Mouse (Mus musculus) heart, embryonic 12.5 days (tissue): Measurements from ENCODE around the gene Foxp2. TPM values are rescaled to one million over a fixed set of nuclear protein-coding genes. Genes with fewer than 3 reads are reported as not detected.
A peak's percentile ranks its signal among the peaks of the same experiment; 100 is the strongest.

ENCODE experiments used
- ATAC-seq: fragments of 200-750 bp; cut with Nextera tagmentation; 2 replicates; pipeline ENCODE4 v1.8.0; 2017; ENCODE audit warnings: moderate TSS enrichment, moderate library complexity; ENCODE audit not compliant: insufficient number of reproducible peaks, low FRiP score
- H3K27ac ChIP-seq: fragments of 300-500 bp; sonication (generic); 2 replicates; pipeline ENCODE4 v1.5.1; 2016; ENCODE audit warnings: mild to moderate bottlenecking, moderate library complexity; ENCODE audit not compliant: poor library complexity, severe bottlenecking
- H3K27me3 ChIP-seq: fragments of 300-500 bp; sonication (generic); replicated peaks from 2 replicates; pipeline ENCODE4 v1.6.1; 2016; ENCODE audit warnings: mild to moderate bottlenecking, moderate library complexity
- H3K36me3 ChIP-seq: fragments of 300-500 bp; sonication (generic); 2 replicates; pipeline ENCODE4 v1.6.1; 2016; ENCODE audit warnings: mild to moderate bottlenecking, moderate library complexity
- H3K4me1 ChIP-seq: fragments of 300-500 bp; sonication (generic); replicated peaks from 2 replicates; pipeline ENCODE4 v1.6.1; 2016; ENCODE audit warnings: mild to moderate bottlenecking
- H3K4me2 ChIP-seq: fragments of 300-500 bp; sonication (generic); 2 replicates; pipeline ENCODE4 v1.6.1; 2016; ENCODE audit warnings: mild to moderate bottlenecking, moderate library complexity
- H3K4me3 ChIP-seq: fragments of 300-500 bp; sonication (generic); 2 replicates; pipeline ENCODE4 v1.5.1; 2016; ENCODE audit warnings: mild to moderate bottlenecking
- H3K9ac ChIP-seq: fragments of 300-500 bp; sonication (generic); 2 replicates; pipeline ENCODE4 v1.6.1; 2016; ENCODE audit warnings: mild to moderate bottlenecking, moderate library complexity
- H3K9me3 ChIP-seq: fragments of 300-500 bp; sonication (generic); replicated peaks from 2 replicates; pipeline ENCODE4 v1.6.1; 2016; ENCODE audit warnings: mild to moderate bottlenecking, moderate library complexity
- WGBS: fragments of 180-500 bp; shearing (Covaris S2); methylation state at CpG from one replicate; pipeline ENCODE4 v1.1.7; 2016; 5-methylcytosine and 5-hydroxymethylcytosine counted together
- polyA plus RNA-seq: library from polyadenylated mRNA; unstranded; fragments of >200 nt; fragmentation: Nextera tagmentation; extraction: Ambion mirVana; gene quantifications from 2 replicates; pipeline ENCODE4 v1.2.1, GENCODE M21; 2016

Foxp2 gene
- polyA plus RNA-seq, 1 experiment from 2014 or later, result 14.5 TPM

- ATAC-seq, result no peak
- Histone ChIP-seq H3K36me3 (no peaks in the 10 kb centered on the region), H3K4me2 (no peak overlapping the region), H3K27me3 (no peaks in the 10 kb centered on the region), H3K27ac (no peak overlapping the region), H3K4me1 (no peaks in the 10 kb centered on the region), H3K9ac (no peak overlapping the region), H3K9me3 (no peaks in the 10 kb centered on the region), H3K4me3 (no peak overlapping the region)
- 52% methylated on average over 3 of the region's 3 CpGs for WGBS
Observed at GRCm38 (mm10) chr6:15285213-15285612, 384.1 kb downstream of the Foxp2 start.

GRCm38 (mm10) chr6:15294081-15294480, 392.9 kb downstream of the Foxp2 start:
- Histone ChIP-seq H3K27ac (no peak overlapping the region), H3K9ac (no peak overlapping the region), H3K36me3 (no peaks in the 10 kb centered on the region), H3K9me3 (no peaks in the 10 kb centered on the region), H3K4me1 (no peaks in the 10 kb centered on the region), H3K4me3 (no peak overlapping the region), H3K27me3 (no peaks in the 10 kb centered on the region), H3K4me2 (no peak overlapping the region)
- no peak for ATAC-seq
- 58% methylated on average over 5 of the region's 5 CpGs for WGBS

GRCm38 (mm10) chr6:15299279-15299678, 398.1 kb downstream of the Foxp2 start:
- Histone ChIP-seq H3K4me2 (no peak overlapping the region), H3K27me3 (no peaks in the 10 kb centered on the region), H3K4me1 (peaks cover 3% of the 10 kb centered on the region), H3K9ac (no peak overlapping the region), H3K36me3 (no peaks in the 10 kb centered on the region), H3K4me3 (no peak overlapping the region), H3K27ac (no peak overlapping the region), H3K9me3 (no peaks in the 10 kb centered on the region)
- ATAC-seq, result no peak
- 15% methylated on average over 1 of the region's 1 CpGs for WGBS

- no peak overlapping the region for H3K4me2 ChIP-seq
- H3K27me3 ChIP-seq, result no peaks in the 10 kb centered on the region
- ATAC-seq, result no peak
- H3K4me1 ChIP-seq, result no peaks in the 10 kb centered on the region; the same call in 1 of the 2 replicates
- 50% methylated on average over 5 of the region's 5 CpGs for WGBS
- no peak overlapping the region for H3K4me3 ChIP-seq
- no peaks in the 10 kb centered on the region for H3K9me3 ChIP-seq
- H3K27ac ChIP-seq, result no peak overlapping the region
- no peak overlapping the region for H3K9ac ChIP-seq
- H3K36me3 ChIP-seq, result no peaks in the 10 kb centered on the region
Observed at GRCm38 (mm10) chr6:15310671-15311070, 409.5 kb downstream of the Foxp2 start.

GRCm38 (mm10) chr6:15316948-15317347, 415.8 kb downstream of the Foxp2 start:
- no peak overlapping the region for H3K9ac ChIP-seq
- H3K27ac ChIP-seq, result no peak overlapping the region
- 21% methylated on average over 2 of the region's 2 CpGs for WGBS
- H3K4me3 ChIP-seq, result no peak overlapping the region
- H3K9me3 ChIP-seq, result no peaks in the 10 kb centered on the region
- no peak overlapping the region for H3K4me2 ChIP-seq
- H3K4me1 ChIP-seq, result 0 out of 2 replicates have a peak, but pooled peaks cover 3% of the 10 kb centered on the region
- no peaks in the 10 kb centered on the region for H3K27me3 ChIP-seq
- no peak for ATAC-seq
- no peaks in the 10 kb centered on the region for H3K36me3 ChIP-seq

GRCm38 (mm10) chr6:15318343-15318742, 417.2 kb downstream of the Foxp2 start:
- no peak overlapping the region for H3K9ac ChIP-seq
- no peak for ATAC-seq
- no peak overlapping the region for H3K27ac ChIP-seq
- H3K9me3 ChIP-seq, result no peaks in the 10 kb centered on the region
- no peaks in the 10 kb centered on the region for H3K36me3 ChIP-seq
- H3K4me3 ChIP-seq, result no peak overlapping the region
- no peak overlapping the region for H3K4me2 ChIP-seq
- H3K4me1 ChIP-seq, result 0 out of 2 replicates have a peak, but pooled peaks cover 3% of the 10 kb centered on the region
- 80% methylated on average over 2 of the region's 2 CpGs for WGBS
- no peaks in the 10 kb centered on the region for H3K27me3 ChIP-seq

- H3K27ac ChIP-seq, result peak overlapping the region; percentile 56
- no peak overlapping the region for H3K4me3 ChIP-seq
- no peaks in the 10 kb centered on the region for H3K27me3 ChIP-seq
- H3K4me1 ChIP-seq, result 0 out of 2 replicates have a peak, but pooled peaks cover 3% of the 10 kb centered on the region
- 31% methylated on average over 2 of the region's 2 CpGs for WGBS
- H3K9ac ChIP-seq, result no peak overlapping the region
- peak overlapping the region; percentile 29; the same call in 1 of the 2 replicates for H3K4me2 ChIP-seq
- H3K9me3 ChIP-seq, result no peaks in the 10 kb centered on the region
- 0 out of 2 replicates have a peak, but pooled peaks have one; percentile 57 for ATAC-seq
- no peaks in the 10 kb centered on the region for H3K36me3 ChIP-seq
Observed at GRCm38 (mm10) chr6:15321551-15321974, 420.4 kb downstream of the Foxp2 start.

GRCm38 (mm10) chr6:15323099-15323498, 421.9 kb downstream of the Foxp2 start:
- Histone ChIP-seq H3K27ac (no peak overlapping the region), H3K36me3 (no peaks in the 10 kb centered on the region), H3K4me2 (no peak overlapping the region), H3K4me1 (no peaks in the 10 kb centered on the region), H3K9ac (no peak overlapping the region), H3K9me3 (no peaks in the 10 kb centered on the region), H3K4me3 (no peak overlapping the region), H3K27me3 (no peaks in the 10 kb centered on the region)
- no peak for ATAC-seq

- 89% methylated on average over 3 of the region's 3 CpGs for WGBS
- no peaks in the 10 kb centered on the region for H3K36me3 ChIP-seq
- H3K4me3 ChIP-seq, result no peak overlapping the region
- ATAC-seq, result no peak
- H3K4me2 ChIP-seq, result no peak overlapping the region
- no peaks in the 10 kb centered on the region for H3K4me1 ChIP-seq
- H3K9ac ChIP-seq, result no peak overlapping the region
- no peaks in the 10 kb centered on the region for H3K9me3 ChIP-seq
- no peak overlapping the region for H3K27ac ChIP-seq
- no peaks in the 10 kb centered on the region for H3K27me3 ChIP-seq
Observed at GRCm38 (mm10) chr6:15347705-15348104, 446.6 kb downstream of the Foxp2 start.

- Histone ChIP-seq H3K36me3 (no peaks in the 10 kb centered on the region), H3K27me3 (no peaks in the 10 kb centered on the region), H3K4me3 (no peak overlapping the region), H3K4me1 (0 out of 2 replicates have a peak, but pooled peaks cover 3% of the 10 kb centered on the region), H3K9ac (no peak overlapping the region), H3K9me3 (no peaks in the 10 kb centered on the region), H3K4me2 (no peak overlapping the region), H3K27ac (no peak overlapping the region)
- WGBS, result 74% methylated on average over 4 of the region's 4 CpGs
- no peak for ATAC-seq
Observed at GRCm38 (mm10) chr6:15355852-15356251, 454.7 kb downstream of the Foxp2 start.

GRCm38 (mm10) chr6:15370281-15370680, 469.1 kb downstream of the Foxp2 start:
- Histone ChIP-seq H3K4me3 (no peak overlapping the region), H3K4me2 (no peak overlapping the region), H3K27ac (no peak overlapping the region), H3K36me3 (no peaks in the 10 kb centered on the region), H3K9ac (no peak overlapping the region), H3K4me1 (no peaks in the 10 kb centered on the region), H3K9me3 (no peaks in the 10 kb centered on the region), H3K27me3 (no peaks in the 10 kb centered on the region)
- no peak for ATAC-seq
- 85% methylated on average over 8 of the region's 8 CpGs for WGBS

- H3K4me1 ChIP-seq, result no peaks in the 10 kb centered on the region
- H3K9ac ChIP-seq, result no peak overlapping the region
- H3K36me3 ChIP-seq, result no peaks in the 10 kb centered on the region
- no peak for ATAC-seq
- 77% methylated on average over 4 of the region's 4 CpGs for WGBS
- H3K4me2 ChIP-seq, result no peak overlapping the region
- H3K9me3 ChIP-seq, result no peaks in the 10 kb centered on the region
- H3K27ac ChIP-seq, result no peak overlapping the region
- no peaks in the 10 kb centered on the region for H3K27me3 ChIP-seq
- H3K4me3 ChIP-seq, result no peak overlapping the region
Observed at GRCm38 (mm10) chr6:15370827-15371226, 469.7 kb downstream of the Foxp2 start.
